Mouse (Mus musculus): ENCODE measurements at regions not wholly inside any gene's neighbourhood (a gene's known extent, or its start where the extent isn't known, plus 50 kb on each side); places are given as distances from the start of the nearest gene placed in this dataset.

DNA sequence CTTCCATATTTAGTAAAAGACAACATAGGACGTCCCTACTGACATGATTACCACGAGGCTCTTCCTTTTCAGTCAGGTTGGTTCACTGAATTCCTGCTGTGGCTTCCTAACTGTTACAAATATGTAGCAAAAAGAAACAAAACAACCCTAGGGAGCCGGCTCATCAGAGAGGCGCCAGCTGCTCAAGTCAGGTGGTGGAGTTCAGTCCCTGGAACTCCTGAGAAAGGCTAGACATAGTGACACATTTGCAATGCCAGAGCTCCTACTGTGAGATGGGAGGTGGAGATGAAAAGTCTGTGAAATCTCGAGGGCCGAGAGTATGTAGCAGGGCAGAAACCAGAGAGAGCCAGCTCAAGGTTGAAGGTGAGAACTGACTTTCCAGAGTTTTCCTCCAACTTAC lies 70.8 kb upstream of the Thpo start:
- TF ChIP-seq CTCF (IDR thresholded peaks at IDR 0.05; ENCODE audit: control insufficient read depth, insufficient read depth, low read length) (no peak), POLR2A (IDR thresholded peaks at IDR 0.05; ENCODE audit: borderline replicate concordance, control insufficient read depth, low read depth, low read length) (no peak)

All from bone marrow, adult 2 months (tissue).